Mouse (Mus musculus) urinary bladder, postnatal 10 days (tissue): ENCODE results near the gene Brms1l.
"Not testable (repeated sequence)": the region's sequence is repeated elsewhere in the genome, so short reads cannot be mapped to it uniquely, and the experiment has no call there.

ENCODE experiments used
- DNase-seq: peaks from one replicate; pipeline ENCODE4 v3.0.0; 2022; ENCODE audit warnings: low spot score

The Brms1l gene

DNA sequence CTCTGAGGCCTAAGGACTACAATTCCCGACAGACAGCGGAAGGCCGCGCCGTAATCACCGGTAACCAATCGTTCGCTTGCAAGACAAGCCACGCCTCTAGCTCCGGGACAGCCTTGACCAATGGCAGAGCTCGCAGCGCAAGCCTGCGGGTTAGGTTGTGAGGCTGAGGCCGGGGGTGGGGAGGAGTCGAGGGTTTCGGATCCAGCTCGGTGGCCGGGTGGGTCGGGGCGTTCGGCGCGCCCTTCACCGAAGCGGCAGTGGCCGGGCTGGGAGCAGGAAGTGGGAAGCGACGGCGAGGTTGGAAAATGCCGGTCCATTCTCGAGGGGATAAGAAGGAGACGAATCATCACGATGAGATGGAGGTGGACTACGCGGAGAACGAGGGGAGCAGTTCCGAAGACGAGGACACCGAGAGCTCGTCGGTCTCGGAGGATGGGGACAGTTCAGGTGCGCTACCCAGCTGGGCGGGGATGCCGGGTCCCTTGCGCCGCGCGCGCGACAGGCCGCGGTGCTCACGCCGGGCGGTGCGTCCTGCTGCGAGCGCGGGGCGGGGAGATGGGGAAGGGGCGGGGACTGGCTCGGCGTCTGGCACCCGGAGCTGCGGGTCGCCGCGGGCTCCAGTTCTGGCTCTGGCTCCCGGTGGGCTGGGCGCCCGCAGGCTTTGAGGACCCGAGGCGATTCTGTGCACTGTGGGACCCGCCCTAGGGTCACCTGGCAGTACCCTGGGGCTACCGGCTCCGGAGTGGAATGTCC is at the start of gene Brms1l:
Brms1l (plus strand) TSS at position 126 of the 753 bp plus-strand sequence.
- peak; percentile 86 for DNase-seq

DNA sequence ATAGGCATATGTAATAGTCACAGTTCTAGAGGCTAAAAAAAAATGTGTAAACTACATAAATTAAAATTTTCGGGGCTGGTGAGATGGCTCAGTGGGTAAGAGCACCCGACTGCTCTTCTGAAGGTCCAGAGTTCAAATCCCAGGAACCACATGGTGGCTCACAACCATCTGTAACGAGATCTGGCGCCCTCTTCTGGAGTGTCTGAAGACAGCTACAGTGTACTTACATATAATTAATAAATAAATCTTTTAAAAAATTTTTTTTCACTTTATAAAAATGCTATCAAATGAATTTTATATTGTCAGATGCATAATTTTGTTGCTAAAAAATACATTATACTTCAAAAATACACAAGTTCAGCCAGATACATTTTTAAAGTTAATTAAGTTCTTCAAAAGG is 41.6 kb upstream of the Brms1l start:
- DNase-seq, result not testable (repeated sequence)

DNA sequence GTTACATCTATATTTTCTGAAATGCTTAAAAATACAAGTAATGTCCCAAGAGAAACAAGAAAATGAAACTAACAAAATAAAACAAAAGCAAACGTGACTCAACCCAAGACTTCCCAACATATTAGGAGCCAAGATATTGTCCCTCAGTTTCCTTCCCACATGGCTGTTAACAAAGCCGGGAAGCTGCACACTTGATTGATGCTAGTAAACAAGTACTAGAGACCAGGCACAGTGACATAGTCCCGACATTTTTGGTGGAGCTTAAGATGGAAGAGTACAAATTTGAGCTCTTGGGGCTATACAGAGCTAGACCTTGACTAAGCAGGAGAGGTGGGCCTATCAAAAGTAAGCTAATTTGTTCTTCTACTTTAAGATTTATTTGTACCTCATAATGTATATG is 39.0 kb upstream of the Brms1l start:
- no peak for DNase-seq

DNA sequence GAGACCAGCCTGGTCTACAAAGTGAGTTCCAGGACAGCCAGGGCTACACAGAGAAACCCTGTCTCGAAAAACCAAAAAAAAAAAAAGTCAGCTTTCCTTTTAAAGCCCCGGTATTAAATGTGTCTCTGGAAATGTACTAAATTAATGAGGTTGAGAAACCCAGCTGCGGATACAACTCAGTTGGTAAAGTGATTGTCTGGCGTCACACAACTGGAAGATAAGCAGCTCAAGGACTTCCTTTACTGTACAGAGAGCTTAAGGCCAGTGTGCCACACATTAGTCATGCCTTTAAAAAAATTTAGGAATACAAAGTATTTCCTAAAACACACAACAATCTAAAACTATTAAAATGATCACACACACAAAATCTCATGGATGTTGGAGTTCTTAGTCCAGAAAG is 37.4 kb upstream of the Brms1l start:
- no peak for DNase-seq

DNA sequence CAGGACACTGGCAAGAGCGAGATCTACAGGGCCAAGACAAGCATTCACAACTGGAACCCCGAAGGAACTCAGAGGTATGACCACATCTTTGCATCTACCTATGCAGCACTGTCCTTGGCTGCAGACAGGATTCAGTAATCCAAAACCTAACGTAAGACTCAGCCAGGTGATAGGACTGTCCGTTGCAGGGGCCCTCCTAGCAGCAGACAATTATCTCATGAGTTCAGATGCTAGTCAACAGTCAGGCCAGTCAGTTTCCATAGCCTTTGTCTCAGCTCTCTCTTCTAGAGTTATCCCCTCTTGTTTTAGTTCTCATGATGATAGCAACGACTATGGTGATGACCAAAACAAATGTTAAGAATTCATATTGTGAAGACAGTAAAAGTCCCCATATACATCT is 36.0 kb upstream of the Brms1l start:
- DNase-seq, result no peak

DNA sequence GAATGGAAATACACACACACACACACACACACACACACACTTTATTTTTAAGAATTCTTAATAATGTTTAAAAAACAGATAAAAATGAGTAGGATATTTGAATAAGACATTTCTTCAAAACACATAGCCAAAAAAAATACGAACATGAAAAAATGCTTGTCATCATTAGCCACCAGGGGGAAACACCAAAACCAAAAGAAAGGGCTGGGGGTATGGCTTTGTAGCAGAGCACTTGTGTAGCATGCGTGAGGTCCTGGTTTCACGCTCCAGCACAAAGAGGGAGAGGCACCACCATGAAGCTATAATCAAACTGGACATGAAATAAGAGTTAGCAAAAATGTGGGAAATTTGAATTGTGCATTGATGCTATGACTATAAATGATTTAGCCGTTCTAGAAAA is 35.0 kb upstream of the Brms1l start:
- no peak for DNase-seq

DNA sequence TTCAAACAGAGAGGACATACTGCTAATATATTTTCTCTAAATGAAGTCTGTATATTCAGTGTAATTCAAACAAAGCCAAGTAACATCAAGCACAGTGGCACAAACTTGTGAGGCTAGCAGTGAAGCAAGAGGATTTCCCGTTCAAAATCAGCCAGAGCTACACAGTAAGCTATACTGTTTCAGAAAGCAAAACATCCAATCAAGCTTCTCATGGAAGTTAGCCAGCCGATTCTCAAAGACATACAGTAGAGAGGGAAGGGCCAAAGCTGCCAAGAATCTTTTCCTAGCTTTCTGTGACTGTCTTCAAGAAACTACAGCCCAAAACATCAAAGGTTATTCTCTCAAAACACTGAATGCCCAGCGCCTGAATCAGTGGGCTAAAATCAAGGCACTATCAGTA is 31.1 kb upstream of the Brms1l start:
- no peak for DNase-seq

DNA sequence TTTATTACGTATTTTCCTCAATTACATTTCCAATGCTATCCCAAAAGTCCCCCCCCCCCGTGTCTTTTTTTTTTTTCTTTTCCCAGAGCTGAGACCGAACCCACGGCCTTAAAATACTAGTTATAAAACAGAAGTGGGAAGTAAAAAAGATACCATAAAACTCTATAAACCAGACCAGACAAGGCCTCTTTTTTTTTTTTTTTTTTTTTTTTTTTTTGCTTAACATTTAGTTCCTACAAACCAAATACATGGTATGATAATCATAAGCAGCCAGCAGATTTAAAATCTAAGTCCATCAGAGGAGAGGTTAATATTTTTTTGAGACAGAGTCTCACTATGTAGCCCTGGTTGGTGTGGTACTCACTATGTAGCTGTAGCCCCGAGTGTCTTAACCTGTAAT is 19.6 kb upstream of the Brms1l start:
- no peak for DNase-seq

DNA sequence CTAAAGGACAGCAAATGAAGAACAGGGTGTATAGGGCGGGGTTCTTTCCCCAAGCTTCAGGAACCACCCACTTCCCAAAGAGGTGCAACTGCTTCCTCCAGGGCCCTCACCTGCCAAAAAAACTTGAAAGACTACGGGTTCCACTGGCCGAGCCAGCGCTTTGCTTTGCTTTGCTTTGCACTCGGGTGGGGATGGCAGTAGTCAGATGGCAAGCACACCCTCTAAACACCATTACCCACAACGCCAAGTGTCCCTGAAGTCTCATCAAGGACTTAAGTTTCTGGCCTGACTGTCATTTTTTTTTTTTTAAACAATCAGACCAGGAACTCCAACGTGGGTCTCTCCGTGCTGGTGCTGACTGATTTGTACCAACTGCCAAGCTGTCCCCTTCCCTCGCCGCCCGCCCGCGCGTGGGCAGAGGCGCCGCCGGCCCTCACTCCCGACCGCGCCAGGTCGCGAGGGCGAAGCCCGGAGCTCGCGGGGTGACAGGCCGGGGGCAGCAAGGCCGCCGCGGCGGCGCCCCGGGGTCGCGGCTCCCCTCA is 15.9 kb upstream of the Brms1l start:
- no peak for DNase-seq

DNA sequence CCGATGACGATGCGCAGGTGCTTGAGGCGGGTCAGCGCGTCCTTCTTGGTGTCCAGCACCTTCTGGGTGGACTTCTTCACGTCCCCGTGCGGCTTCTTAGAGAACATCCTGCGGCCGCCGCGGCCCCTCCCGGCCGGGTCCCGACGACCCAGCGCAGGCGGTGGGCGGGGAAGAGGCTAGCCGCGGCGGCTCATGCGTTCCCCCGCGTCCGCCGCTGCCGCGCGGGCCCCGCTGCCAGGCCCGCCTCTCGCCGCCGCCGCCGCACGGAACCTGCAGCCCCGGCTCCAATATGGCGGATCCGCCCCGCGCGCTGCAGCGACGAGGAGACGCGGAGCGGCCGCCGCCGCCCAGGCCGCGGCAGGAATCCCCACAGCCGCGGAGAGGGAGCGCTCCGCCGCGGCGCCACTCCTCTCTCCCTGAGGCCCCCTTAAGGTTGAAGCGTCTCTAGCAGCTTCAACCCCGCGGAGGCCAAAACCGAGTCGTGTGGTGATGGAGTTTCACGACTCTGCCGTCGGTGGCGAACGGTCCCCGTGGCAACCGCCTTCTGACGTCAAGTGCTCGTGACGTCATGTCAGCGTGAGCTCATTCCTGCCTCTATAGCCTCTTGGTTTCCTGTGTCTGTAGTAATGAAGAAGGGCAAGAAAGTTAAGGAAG is 15.3 kb upstream of the Brms1l start, which contains the start of gene Ralgapa1:
Ralgapa1 (minus strand) TSS at position 507 of the 654 bp plus-strand sequence.
- DNase-seq, result peak; percentile 67

DNA sequence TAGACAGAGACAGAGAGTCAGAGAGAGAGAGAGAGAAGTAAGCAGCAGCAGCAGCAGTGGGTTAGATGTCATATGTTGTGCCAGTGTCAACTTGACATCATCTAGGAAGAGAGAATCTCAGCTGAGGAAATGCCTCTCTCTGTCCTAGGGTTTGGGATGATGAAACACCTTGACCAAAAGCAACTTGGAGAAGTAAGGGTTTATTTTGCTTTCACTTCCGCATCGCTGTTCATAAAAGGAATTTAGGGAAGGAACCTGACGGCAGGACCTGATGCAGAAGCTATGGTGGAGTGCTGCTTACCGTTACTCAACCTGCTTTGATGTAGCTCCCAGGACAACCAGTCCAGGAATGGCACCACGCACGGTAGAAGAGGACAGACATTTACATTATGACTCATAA is 12.1 kb upstream of the Brms1l start:
- no peak for DNase-seq

DNA sequence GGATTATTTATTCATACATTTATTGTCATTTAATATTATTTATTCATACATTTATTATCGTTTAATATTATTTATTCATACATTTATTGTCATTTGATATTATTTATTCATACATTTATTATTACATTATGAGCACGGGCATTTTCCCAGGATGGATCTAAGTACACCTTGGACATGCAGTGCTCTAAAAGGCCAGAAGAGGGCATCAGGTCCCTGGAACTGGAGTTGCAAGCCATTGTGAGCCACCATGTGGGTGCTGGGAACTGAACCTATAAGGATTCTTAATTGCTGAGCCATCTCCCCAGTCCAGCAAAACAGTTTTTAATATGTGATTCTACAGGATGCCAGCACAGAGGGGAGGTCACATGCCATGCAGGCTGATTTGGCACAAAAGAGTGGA is 10.6 kb upstream of the Brms1l start:
- DNase-seq, result no peak

DNA sequence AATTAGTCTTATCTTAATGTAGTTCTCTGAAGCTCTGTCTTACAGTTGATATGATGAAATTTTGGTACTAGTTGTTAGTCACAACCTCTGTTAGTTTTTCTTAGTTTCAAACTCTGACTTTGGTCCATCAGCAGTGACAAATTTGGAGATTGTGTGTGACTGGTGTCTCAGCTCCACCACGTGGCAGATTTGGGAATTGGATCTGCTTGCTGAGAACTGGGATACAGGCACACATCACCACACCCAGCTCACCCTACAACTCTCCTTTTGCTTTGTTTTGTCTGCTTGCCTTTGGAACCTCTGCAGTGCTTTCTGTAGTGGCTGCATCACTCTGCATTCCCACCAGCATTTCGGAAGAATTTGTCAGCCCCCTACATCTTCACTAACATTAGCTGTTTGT is 5.0 kb upstream of the Brms1l start:
- DNase-seq, result no peak

DNA sequence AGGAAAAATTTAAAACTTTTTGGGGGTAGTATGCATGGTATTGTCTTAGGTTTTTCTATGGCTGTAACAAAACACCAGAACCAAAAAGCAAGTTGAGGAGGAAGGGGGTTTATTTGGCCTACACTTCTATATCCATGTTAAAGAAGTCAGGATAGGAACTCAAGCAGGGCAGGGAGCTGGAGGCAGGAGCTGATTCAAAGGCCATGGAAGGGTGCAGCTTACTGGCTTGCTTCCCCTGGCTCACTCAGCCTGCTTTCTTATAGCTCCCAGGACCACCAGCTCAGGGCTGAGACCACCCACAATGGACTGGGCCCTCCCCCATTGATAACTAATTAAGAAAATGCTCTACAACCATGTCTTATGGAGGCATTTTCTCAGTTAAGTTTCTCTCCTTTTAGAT is 3.2 kb upstream of the Brms1l start:
- DNase-seq, result no peak

DNA sequence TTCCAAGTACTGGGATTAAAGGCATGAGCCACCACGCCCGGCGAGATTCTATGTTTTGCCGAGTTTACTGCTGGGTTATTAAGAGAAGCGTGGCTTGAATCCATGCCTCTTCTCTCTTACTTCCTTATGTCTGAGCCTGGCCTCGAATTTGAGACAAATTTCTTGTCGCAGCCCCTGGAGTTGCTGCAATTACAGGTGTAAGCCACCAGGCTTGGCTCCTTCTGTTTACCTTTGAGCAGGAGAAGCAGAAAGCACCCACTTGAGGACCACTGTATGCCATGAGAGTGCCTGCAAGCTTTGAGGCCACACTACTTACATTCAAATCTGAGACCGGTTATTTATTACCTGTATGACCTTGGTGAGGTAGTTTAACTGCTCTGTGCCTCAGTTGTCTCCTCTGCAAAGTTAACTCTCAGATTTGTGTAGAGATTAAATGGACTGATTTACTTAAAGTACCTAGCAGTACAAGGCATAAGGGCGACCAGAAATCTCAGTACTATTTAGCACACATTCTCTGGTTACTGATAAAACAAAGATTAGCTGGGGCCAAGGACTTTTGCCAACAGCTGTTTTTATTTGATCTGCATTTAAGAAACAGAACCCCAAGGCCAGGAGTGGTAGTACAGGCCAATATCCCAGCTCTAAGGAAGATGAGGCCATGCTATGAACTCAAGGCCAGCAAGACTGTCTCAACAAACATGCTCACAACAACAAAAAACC is 2.1 kb upstream of the Brms1l start:
- DNase-seq, result no peak

DNA sequence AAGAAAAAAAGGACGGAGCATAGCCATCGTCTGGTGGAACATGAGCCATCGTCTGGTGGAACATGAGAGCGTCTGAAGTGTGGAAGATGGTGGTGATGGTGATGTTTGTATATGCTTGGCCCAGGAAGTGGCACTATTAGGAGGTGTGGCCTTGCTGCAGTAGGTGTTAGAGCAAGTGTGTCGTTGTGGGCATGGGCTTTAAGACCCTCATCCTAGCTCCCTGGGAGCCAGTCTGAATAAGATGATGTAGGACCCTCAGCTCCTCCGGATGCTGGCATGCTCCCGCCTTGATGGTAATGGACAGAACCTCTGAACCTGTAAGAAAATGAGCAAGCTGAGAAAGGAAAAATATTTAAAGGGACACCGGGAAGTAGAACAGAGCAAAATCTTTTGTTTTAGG is 1.2 kb upstream of the Brms1l start:
- DNase-seq, result no peak

DNA sequence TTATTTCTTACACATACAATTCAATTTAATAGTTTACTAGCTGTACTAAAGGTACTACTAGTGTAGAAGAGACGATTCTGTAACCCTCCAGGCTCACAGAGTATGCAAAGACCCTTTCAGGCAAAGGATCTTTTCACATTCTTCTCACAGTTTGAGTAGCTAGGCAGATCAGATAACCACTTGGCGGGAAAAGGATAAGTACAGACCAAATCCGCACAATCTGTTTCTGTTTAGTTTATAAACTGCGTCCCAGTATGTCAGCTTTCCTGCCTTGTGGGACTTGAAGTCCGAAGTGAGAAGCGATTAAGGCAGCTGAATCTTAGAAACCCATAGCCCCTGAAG is 296 bp upstream of the Brms1l start:
- no peak for DNase-seq

DNA sequence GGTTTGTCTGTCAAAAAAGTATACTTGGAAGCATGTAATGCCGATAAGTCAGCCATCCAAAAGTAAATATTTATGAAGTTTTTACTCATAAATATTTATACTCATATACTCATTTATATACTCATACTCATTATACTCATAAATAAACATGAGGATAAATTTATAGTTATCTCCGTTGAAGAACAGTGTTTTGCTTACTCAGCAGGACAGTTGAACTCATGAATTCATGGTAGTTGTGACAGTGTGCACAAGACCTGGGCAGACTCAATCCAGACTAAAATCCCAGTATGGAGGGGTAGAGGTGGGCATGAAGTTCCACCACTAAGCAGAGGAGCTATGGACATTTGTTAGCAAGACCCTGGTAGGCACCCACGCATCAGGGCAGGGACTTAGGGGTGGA is 1.4 kb downstream of the Brms1l start:
- no peak for DNase-seq

DNA sequence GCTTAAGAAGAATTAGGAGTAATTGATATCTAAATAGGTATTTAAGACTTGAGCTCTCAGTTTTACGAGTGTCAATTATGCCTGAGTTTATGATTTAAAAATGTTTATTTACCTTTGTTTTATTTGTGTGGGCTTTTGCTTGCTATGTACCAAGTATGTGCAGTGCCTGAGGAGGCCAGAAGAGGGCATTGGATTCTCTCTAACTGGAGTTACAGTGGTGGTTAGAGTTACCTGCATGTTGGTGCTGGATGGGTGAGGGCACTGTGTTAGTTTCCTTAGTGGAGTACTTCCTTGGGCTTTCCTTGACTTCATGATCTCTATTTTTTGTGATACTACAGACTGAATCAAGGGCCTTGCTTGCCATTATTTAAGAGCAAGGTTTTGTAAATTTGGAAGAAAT is 10.6 kb downstream of the Brms1l start:
- no peak for DNase-seq

DNA sequence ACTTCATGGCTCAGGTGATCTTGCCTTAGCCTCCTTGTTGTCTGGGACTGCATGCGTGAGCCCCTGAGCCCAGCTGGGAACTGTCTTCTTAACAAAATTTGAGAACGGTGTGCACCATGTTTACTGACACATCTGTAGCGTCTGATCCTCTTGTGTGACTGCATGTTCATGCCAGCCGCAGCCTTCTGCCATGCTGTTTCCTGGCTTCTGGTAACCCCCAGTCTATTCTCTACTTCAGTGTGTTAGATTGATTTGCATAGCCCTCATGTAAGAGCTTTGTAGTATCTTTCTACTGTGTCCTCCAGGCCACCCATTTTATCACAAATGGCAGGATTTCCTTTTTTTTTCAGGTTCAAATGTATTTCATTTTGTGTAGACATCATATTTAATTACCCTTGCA is 11.7 kb downstream of the Brms1l start:
- DNase-seq, result no peak

DNA sequence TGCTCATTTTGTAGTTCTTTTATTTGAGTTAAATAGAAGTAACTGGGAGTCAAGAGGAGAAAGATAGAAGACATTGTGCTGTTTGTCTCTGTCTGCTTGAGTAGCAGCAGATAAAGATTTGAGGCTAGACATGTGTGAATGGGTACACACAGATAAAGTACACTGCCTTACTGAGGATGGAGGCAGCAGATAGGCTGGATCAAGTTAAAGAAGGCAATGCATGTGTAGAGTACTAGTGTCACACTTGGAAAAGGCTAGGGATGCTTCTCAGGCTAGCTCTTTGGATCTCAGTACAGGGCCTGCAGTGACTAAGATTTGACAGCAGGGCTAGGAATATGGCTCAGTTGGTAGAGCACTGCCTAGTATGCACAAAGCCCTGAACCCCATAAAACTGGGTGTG is 14.5 kb downstream of the Brms1l start:
- no peak for DNase-seq

DNA sequence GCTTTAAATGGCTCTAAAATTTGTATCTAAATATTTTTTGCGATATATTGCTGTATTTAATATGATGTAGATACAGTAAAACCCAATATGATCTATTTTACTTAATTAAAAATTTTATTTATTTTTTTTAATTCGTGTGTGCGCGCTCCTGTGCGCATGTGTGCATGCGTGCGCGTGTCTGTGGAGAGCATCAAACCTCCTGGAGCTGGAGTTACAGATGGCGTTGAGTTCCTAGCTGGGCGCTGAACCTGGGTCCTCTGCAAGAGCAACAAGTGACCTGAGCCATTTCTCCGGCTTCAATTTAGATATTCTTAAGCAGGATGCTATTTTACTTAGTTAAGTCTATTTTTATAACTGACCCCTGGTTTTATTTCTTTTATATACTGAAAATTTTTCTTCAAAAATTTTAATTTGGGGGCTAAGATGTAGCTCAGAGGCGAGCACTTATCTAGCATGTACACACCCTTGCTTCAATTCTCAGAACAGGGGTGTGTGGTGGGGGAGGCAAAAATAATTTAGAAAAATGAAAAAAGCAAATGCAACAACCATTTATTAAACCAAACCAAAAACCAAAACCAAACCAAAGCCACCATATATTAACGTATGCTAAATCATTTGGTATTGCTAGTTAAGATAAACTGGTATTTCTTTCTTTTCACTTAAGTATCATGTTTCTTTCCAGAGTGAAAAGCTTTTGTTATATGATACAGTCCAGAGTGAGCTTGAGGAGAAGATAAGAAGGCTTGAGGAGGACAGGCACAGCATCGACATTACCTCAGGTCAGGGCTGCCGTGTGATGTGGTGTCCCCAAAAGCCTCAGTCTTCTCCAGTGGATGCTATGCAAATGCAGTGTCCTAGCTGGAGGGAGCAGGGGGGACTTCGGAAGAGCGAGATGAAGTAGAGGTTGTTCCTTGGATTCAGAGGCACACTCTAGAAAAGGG is 23.6 kb downstream of the Brms1l start:
- DNase-seq, result no peak
